Mouse (Mus musculus): ENCODE measurements at regions not wholly inside any gene's neighbourhood (a gene's known extent, or its start where the extent isn't known, plus 50 kb on each side); places are given as distances from the start of the nearest gene placed in this dataset.

DNA sequence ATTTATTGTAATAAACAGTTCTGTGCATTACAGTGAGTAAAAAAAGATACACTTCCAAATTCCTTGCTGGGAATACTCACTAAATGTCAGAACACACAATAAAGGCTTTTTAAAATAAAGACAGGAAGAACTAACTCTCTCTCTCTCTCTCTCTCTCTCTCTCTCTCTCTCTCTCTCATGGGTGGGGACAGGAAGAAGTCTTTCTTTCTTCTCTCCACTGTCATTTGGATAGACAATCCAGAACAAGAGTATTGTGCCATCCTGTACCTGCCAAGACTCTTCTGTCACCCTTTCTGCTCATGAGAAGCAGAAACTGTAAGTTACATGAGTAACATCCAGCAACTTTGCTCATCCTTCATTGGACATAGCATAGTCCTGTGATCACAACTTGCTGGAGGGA, 154.4 kb downstream of the Nrip1 start:
- TF ChIP-seq CTCF (IDR thresholded peaks at IDR 0.05; ENCODE audit: control insufficient read depth, insufficient read depth, low read length): no peak
- no peak for TF ChIP-seq POLR2A (IDR thresholded peaks at IDR 0.05; ENCODE audit: borderline replicate concordance, control insufficient read depth, low read depth, low read length)

All from bone marrow, adult 2 months (tissue).